Mouse (Mus musculus) left cerebral cortex, adult 18-20 months (tissue): Measurements from ENCODE around the gene Maf. TPM values are rescaled to one million over a fixed set of nuclear protein-coding genes. Genes with fewer than 3 reads are reported as not detected.

Source experiments
- DNase-seq, 2 experiments: peaks; one replicate each; pipeline ENCODE4 v3.0.0; 2021 to 2022; ENCODE audit warnings: low spot score in 2 of 2, mixed read lengths in 1 of 2
- long read RNA-seq, 2 experiments: library from polyadenylated mRNA; stranded (forward); transcript quantifications; one replicate each; pipeline ENCODE4 v2.0.0; 2021
- total RNA-seq, 2 experiments: library from RNA; stranded (reverse); gene quantifications; 2 replicates each; pipeline ENCODE4 v1.2.3; 2021

The Maf gene
- 10 to 100 TPM; 27.4 to 29.0 TPM for total RNA-seq
- long read RNA-seq, experiment 1, full-length matches to known transcripts, result 7 of 9 reads
- long read RNA-seq, experiment 1, partial matches to known transcripts, result 0 of 9 reads
- long read RNA-seq, experiment 1, other reads (novel, unspliced or antisense), result 2 of 9 reads
- long read RNA-seq, experiment 2, full-length matches to known transcripts, result 9 of 12 reads
- long read RNA-seq, experiment 2, partial matches to known transcripts, result 1 of 12 reads
- long read RNA-seq, experiment 2, other reads (novel, unspliced or antisense), result 2 of 12 reads

- peak; percentile 66 to 79 for DNase-seq
Measured at GRCm38 (mm10) chr8:115707731-115708590, at the start of gene Maf. Gene Maf, minus strand, starts transcription at chr8:115707794.

GRCm38 (mm10) chr8:115756965-115757364 is 49.4 kb upstream of the Maf start:
- no peak for DNase-seq

GRCm38 (mm10) chr8:115756027-115756426 is 48.4 kb upstream of the Maf start:
- no peak for DNase-seq

- no peak for DNase-seq
Measured at GRCm38 (mm10) chr8:115754694-115755093, 47.1 kb upstream of the Maf start.

- no peak for DNase-seq
Measured at GRCm38 (mm10) chr8:115753801-115754200, 46.2 kb upstream of the Maf start.

GRCm38 (mm10) chr8:115747426-115747825 is 39.8 kb upstream of the Maf start:
- DNase-seq, result no peak

- DNase-seq, result no peak
Measured at GRCm38 (mm10) chr8:115745648-115746047, 38.1 kb upstream of the Maf start.

- no peak for DNase-seq
Measured at GRCm38 (mm10) chr8:115743441-115743840, 35.8 kb upstream of the Maf start.

GRCm38 (mm10) chr8:115742646-115743045 is 35.1 kb upstream of the Maf start:
- peak; percentile 36 to 41 for DNase-seq

- peak in 1 of 2 experiments; percentile 7 for DNase-seq
Measured at GRCm38 (mm10) chr8:115741964-115742363, 34.4 kb upstream of the Maf start.

- DNase-seq, result no peak
Measured at GRCm38 (mm10) chr8:115739756-115740155, 32.2 kb upstream of the Maf start.

GRCm38 (mm10) chr8:115732401-115732800 is 24.8 kb upstream of the Maf start:
- no peak for DNase-seq

GRCm38 (mm10) chr8:115726807-115727206 is 19.2 kb upstream of the Maf start:
- DNase-seq, result no peak

GRCm38 (mm10) chr8:115726231-115726630 is 18.6 kb upstream of the Maf start:
- no peak for DNase-seq

GRCm38 (mm10) chr8:115719126-115719525 is 11.5 kb upstream of the Maf start:
- DNase-seq, result no peak

- DNase-seq, result no peak
Measured at GRCm38 (mm10) chr8:115718621-115719020, 11.0 kb upstream of the Maf start.

- DNase-seq, result no peak
Measured at GRCm38 (mm10) chr8:115715262-115715661, 7.7 kb upstream of the Maf start.

- no peak for DNase-seq
Measured at GRCm38 (mm10) chr8:115711106-115711505, 3.5 kb upstream of the Maf start.

GRCm38 (mm10) chr8:115709931-115710330 is 2.3 kb upstream of the Maf start:
- no peak for DNase-seq

- DNase-seq, result peak; percentile 82 to 83
Measured at GRCm38 (mm10) chr8:115708936-115709780, 1.6 kb upstream of the Maf start.
